Mouse (Mus musculus): Measurements from ENCODE around the gene Zfp791. TPM values are rescaled to one million over a fixed set of nuclear protein-coding genes. Genes with fewer than 3 reads are reported as not detected.

Zfp791 gene
- total and polyA plus RNA-seq, 3 experiments, result 0.16 TPM; not detected in 2

GRCm38 (mm10) chr8:85080214-85080531 is 42.7 kb downstream of the Zfp791 start:
- no peak for TF ChIP-seq GATA2 (IDR thresholded peaks at IDR 0.05; ENCODE audit: borderline replicate concordance, low read depth, low read length)
- TF ChIP-seq POLR2AphosphoS5 (IDR thresholded peaks at IDR 0.05; ENCODE audit: insufficient replicate concordance, low read depth, low read length), result no peak
- TF ChIP-seq TAL1 (conservative IDR thresholded peaks at IDR 0.05; ENCODE audit: low read depth, low read length), result no peak
- no peak for DNase-seq (ENCODE audit: low spot score)
- Histone ChIP-seq H3K4me3 (ENCODE audit: low read depth, low read length) (peak overlapping the region; percentile 93), H3K27me3 (ENCODE audit: insufficient read depth, low read length) (no peaks in the 10 kb centered on the region), H3K4me1 (ENCODE audit: insufficient read depth, low read depth, low read length) (peaks cover 76% of the 10 kb centered on the region), H3K9me3 (replicated peaks) (no peaks in the 10 kb centered on the region), H3K36me3 (replicated peaks) (peaks cover 55% of the 10 kb centered on the region)
- ATAC-seq (ENCODE audit: extremely low read depth, insufficient number of reproducible peaks, low FRiP score, poor library complexity, severe bottlenecking), result no peak

GRCm38 (mm10) chr8:85076993-85077392 is 45.9 kb downstream of the Zfp791 start:
- peaks cover 72% of the 10 kb centered on the region for H3K36me3 ChIP-seq (replicated peaks)

DNA sequence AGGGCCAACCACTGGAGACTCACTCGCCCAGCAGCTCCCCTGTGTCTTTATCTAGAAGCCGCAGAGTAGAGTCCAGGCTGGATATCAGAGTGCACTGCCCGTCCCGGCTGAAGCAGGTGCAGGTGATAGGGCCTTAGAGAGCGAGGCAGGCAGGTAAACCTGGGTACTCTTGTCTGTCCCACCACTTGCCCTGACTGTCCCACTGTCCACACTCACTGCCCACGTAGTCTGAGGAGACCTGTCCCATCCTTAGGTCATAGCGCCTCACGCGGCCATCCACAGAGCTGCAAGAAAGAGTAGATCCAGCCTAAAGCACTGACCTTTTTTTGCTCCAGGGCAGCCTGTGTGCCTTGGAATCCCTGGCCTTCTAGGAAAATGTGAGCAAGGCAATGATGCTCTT is 46.9 kb downstream of the Zfp791 start:
- peak; percentile 53 for TF ChIP-seq CTCF (IDR thresholded peaks at IDR 0.05; ENCODE audit: low read depth, low read length)
- no peak for TF ChIP-seq POLR2AphosphoS5 (IDR thresholded peaks at IDR 0.05; ENCODE audit: insufficient replicate concordance, low read depth, low read length)
- no peak for TF ChIP-seq GATA1 (IDR thresholded peaks at IDR 0.05; ENCODE audit: borderline replicate concordance, low read length)
- TF ChIP-seq GATA2 (IDR thresholded peaks at IDR 0.05; ENCODE audit: borderline replicate concordance, low read depth, low read length), result no peak
- 0 out of 2 replicates have a peak, but pooled peaks have one; percentile 15 for TF ChIP-seq TAL1 (conservative IDR thresholded peaks at IDR 0.05; ENCODE audit: low read depth, low read length)
- Histone ChIP-seq H3K36me3 (replicated peaks) (peaks cover 72% of the 10 kb centered on the region), H3K27me3 (ENCODE audit: insufficient read depth, low read length) (no peaks in the 10 kb centered on the region), H3K4me3 (ENCODE audit: low read depth, low read length) (peak overlapping the region; percentile 39; the same call in 1 of the 2 replicates), H3K9me3 (replicated peaks) (no peaks in the 10 kb centered on the region), H3K4me1 (ENCODE audit: insufficient read depth, low read depth, low read length) (peaks cover 69% of the 10 kb centered on the region)
- ATAC-seq (ENCODE audit: extremely low read depth, insufficient number of reproducible peaks, low FRiP score, poor library complexity, severe bottlenecking) (no peak), DNase-seq (ENCODE audit: low spot score) (no peak)

More at GRCm38 (mm10) chr8:85076993-85077392, 45.9 kb downstream of the Zfp791 start:
- H3K4me3 ChIP-seq (ENCODE audit: low read depth, low read length), result no peak overlapping the region
- DNase-seq (ENCODE audit: low spot score) (peak; percentile 63), ATAC-seq (ENCODE audit: extremely low read depth, insufficient number of reproducible peaks, low FRiP score, poor library complexity, severe bottlenecking) (no peak)
- TF ChIP-seq CTCF (IDR thresholded peaks at IDR 0.05; ENCODE audit: low read depth, low read length) (peak; percentile 85), GATA1 (IDR thresholded peaks at IDR 0.05; ENCODE audit: borderline replicate concordance, low read length) (no peak), POLR2AphosphoS5 (IDR thresholded peaks at IDR 0.05; ENCODE audit: insufficient replicate concordance, low read depth, low read length) (no peak), GATA2 (IDR thresholded peaks at IDR 0.05; ENCODE audit: borderline replicate concordance, low read depth, low read length) (no peak)
- H3K9me3 ChIP-seq (replicated peaks), result no peaks in the 10 kb centered on the region
- peaks cover 75% of the 10 kb centered on the region for H3K4me1 ChIP-seq (ENCODE audit: insufficient read depth, low read depth, low read length)
- H3K27me3 ChIP-seq (ENCODE audit: insufficient read depth, low read length), result no peaks in the 10 kb centered on the region

DNA sequence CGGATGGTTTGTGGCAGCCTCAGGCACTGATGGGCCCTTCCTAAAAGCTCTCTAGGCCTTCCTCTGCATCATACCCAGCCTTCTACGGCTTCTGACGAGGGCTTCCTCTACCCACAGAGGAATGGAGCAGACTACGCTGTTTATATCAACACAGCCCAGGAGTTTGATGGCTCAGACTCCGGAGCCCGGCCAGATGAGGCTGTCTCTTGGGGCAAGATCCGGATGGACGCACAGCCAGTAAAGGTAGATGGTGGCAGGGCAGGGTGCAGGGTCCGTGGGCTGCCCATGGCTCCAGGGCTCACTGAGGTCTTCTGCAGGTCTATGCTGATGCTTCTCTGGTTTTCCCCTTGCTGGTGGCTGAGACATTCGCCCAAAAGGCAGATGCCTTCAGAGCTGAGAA is 48.3 kb downstream of the Zfp791 start:
- TF ChIP-seq CTCF (IDR thresholded peaks at IDR 0.05; ENCODE audit: low read depth, low read length) (no peak), GATA2 (IDR thresholded peaks at IDR 0.05; ENCODE audit: borderline replicate concordance, low read depth, low read length) (no peak), POLR2AphosphoS5 (IDR thresholded peaks at IDR 0.05; ENCODE audit: insufficient replicate concordance, low read depth, low read length) (no peak), GATA1 (IDR thresholded peaks at IDR 0.05; ENCODE audit: borderline replicate concordance, low read length) (no peak), TAL1 (conservative IDR thresholded peaks at IDR 0.05; ENCODE audit: low read depth, low read length) (no peak)
- DNase-seq (ENCODE audit: low spot score) (no peak), ATAC-seq (ENCODE audit: extremely low read depth, insufficient number of reproducible peaks, low FRiP score, poor library complexity, severe bottlenecking) (no peak)
- Histone ChIP-seq H3K4me3 (ENCODE audit: low read depth, low read length) (no peak overlapping the region), H3K4me1 (ENCODE audit: insufficient read depth, low read depth, low read length) (peaks cover 69% of the 10 kb centered on the region), H3K9me3 (replicated peaks) (no peaks in the 10 kb centered on the region), H3K27me3 (ENCODE audit: insufficient read depth, low read length) (no peaks in the 10 kb centered on the region), H3K36me3 (replicated peaks) (peaks cover 73% of the 10 kb centered on the region)

DNA sequence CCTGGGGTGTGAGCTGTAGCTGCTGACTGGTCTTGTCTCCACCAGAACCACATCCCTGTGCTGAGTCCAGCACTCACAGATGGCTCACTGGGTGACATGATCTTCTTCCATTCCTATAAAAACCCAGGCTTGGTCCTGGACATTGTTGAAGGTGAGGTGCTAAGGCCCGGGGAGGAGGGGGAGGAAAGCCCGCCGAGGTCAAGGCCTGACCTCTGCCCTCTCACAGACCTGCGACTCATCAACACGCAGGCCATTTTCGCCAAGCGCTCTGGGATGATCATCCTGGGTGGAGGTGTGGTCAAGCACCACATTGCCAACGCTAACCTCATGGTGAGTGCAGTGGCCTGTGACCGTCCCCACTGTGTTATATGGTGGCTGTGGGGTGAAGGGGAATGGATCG is 48.7 kb downstream of the Zfp791 start:
- ATAC-seq (ENCODE audit: extremely low read depth, insufficient number of reproducible peaks, low FRiP score, poor library complexity, severe bottlenecking) (no peak), DNase-seq (ENCODE audit: low spot score) (no peak)
- peaks cover 65% of the 10 kb centered on the region for H3K4me1 ChIP-seq (ENCODE audit: insufficient read depth, low read depth, low read length)
- peaks cover 71% of the 10 kb centered on the region for H3K36me3 ChIP-seq (replicated peaks)
- H3K9me3 ChIP-seq (replicated peaks), result no peaks in the 10 kb centered on the region
- H3K27me3 ChIP-seq (ENCODE audit: insufficient read depth, low read length), result no peaks in the 10 kb centered on the region
- no peak overlapping the region for H3K4me3 ChIP-seq (ENCODE audit: low read depth, low read length)
- TF ChIP-seq TAL1 (conservative IDR thresholded peaks at IDR 0.05; ENCODE audit: low read depth, low read length), result no peak
- TF ChIP-seq GATA1 (IDR thresholded peaks at IDR 0.05; ENCODE audit: borderline replicate concordance, low read length), result no peak
- TF ChIP-seq GATA2 (IDR thresholded peaks at IDR 0.05; ENCODE audit: borderline replicate concordance, low read depth, low read length), result no peak
- no peak for TF ChIP-seq POLR2AphosphoS5 (IDR thresholded peaks at IDR 0.05; ENCODE audit: insufficient replicate concordance, low read depth, low read length)
- no peak for TF ChIP-seq CTCF (IDR thresholded peaks at IDR 0.05; ENCODE audit: low read depth, low read length)

DNA sequence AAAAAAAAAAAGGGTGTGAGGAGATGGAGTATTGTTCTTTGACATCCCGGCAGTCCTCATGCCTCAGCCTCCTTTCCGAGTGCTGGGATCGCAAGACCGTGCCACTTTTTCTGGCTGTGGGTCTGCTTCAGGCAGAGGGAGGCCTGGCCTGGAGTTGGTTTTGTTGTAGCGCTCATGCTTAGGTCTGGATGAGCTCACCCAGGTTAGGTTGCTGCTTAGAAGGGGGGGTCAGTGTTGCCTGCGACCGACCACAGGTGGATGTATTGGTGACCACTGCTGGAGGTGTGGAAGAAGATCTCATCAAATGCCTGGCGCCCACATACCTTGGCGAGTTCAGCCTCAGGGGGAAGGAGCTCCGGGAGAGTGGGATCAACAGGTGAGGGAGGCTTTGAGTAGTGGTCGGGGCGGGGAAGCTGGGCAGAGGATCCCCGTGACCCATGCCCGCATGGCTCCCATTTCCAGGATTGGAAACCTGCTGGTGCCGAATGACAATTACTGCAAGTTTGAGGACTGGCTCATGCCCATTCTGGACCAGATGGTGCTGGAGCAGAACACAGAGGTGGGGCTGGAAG is 49.8 kb downstream of the Zfp791 start:
- Histone ChIP-seq H3K9me3 (replicated peaks) (no peaks in the 10 kb centered on the region), H3K27me3 (ENCODE audit: insufficient read depth, low read length) (no peaks in the 10 kb centered on the region), H3K36me3 (replicated peaks) (peaks cover 71% of the 10 kb centered on the region), H3K4me3 (ENCODE audit: low read depth, low read length) (peak overlapping the region; percentile 48; the same call in 1 of the 2 replicates), H3K4me1 (ENCODE audit: insufficient read depth, low read depth, low read length) (peaks cover 54% of the 10 kb centered on the region)
- no peak for DNase-seq (ENCODE audit: low spot score)
- TF ChIP-seq GATA2 (IDR thresholded peaks at IDR 0.05; ENCODE audit: borderline replicate concordance, low read depth, low read length), result no peak
- ATAC-seq (ENCODE audit: extremely low read depth, insufficient number of reproducible peaks, low FRiP score, poor library complexity, severe bottlenecking), result no peak

Measured in G1E (cell line).